Mouse (Mus musculus) limb, embryonic 14.5 days (tissue): ENCODE measurements around the gene Inpp5b. TPM values are rescaled to one million over a fixed set of nuclear protein-coding genes. Genes with fewer than 3 reads are reported as not detected.

Experiments used
- ATAC-seq: fragments of 200-750 bp; cut with Nextera tagmentation; 2 replicates; pipeline ENCODE4 v1.8.0; 2017; ENCODE audit warnings: low read depth, moderate number of reproducible peaks, moderate TSS enrichment; ENCODE audit not compliant: low FRiP score
- DNase-seq: peaks from one replicate; pipeline ENCODE4 v3.0.0-alpha.2; 2015; ENCODE audit warnings: low spot score
- H3K27ac ChIP-seq: fragments of 300-500 bp; sonication (generic); replicated peaks from 2 replicates; pipeline ENCODE4 v1.5.1; 2014; ENCODE audit warnings: low read depth, mild to moderate bottlenecking, low read length, moderate library complexity, mixed read lengths
- H3K27me3 ChIP-seq: fragments of 300-500 bp; sonication (generic); 2 replicates; pipeline ENCODE4 v1.6.1; 2014; ENCODE audit warnings: low read length, mixed read lengths; ENCODE audit not compliant: control insufficient read depth, insufficient read depth
- H3K36me3 ChIP-seq: fragments of 300-500 bp; sonication (generic); 2 replicates; pipeline ENCODE4 v1.6.1; 2014; ENCODE audit warnings: mild to moderate bottlenecking, low read length, moderate library complexity, mixed read lengths; ENCODE audit not compliant: control insufficient read depth, insufficient read depth
- H3K4me1 ChIP-seq: fragments of 300-500 bp; sonication (generic); 2 replicates; pipeline ENCODE4 v1.6.1; 2014; ENCODE audit warnings: antibody characterized with exemption, low read length, mixed read lengths; ENCODE audit not compliant: control insufficient read depth, insufficient read depth
- H3K4me2 ChIP-seq: fragments of 300-500 bp; sonication (generic); replicated peaks from 2 replicates; pipeline ENCODE4 v1.6.1; 2014; ENCODE audit warnings: low read depth, mild to moderate bottlenecking, low read length, moderate library complexity; ENCODE audit not compliant: severe bottlenecking
- H3K4me3 ChIP-seq: fragments of 300-500 bp; sonication (generic); replicated peaks from 2 replicates; pipeline ENCODE4 v1.5.1; 2014; ENCODE audit warnings: low read length
- H3K9ac ChIP-seq: fragments of 300-500 bp; sonication (generic); 2 replicates; pipeline ENCODE4 v1.6.1; 2014; ENCODE audit warnings: mild to moderate bottlenecking, low read depth, low read length, moderate library complexity; ENCODE audit not compliant: severe bottlenecking
- H3K9me3 ChIP-seq: fragments of 300-500 bp; sonication (generic); 2 replicates; pipeline ENCODE4 v1.6.1; 2016; ENCODE audit warnings: low read length; ENCODE audit not compliant: control insufficient read depth
- POLR2A ChIP-seq: fragments of 200-500 bp; IDR thresholded peaks from 2 replicates; pipeline ENCODE4 v1.8.0; 2012; ENCODE audit warnings: inconsistent platforms, mild to moderate bottlenecking, moderate library complexity, borderline replicate concordance; ENCODE audit not compliant: insufficient read depth, insufficient read length; ENCODE audit errors: extremely low read depth
- WGBS: fragments of 180-500 bp; shearing (Covaris S2); extraction: QIAGEN DNeasy Blood & Tissue Kit; methylation state at CpG from one replicate; pipeline ENCODE4 v1.1.7; 2014; 5-methylcytosine and 5-hydroxymethylcytosine counted together
- polyA plus RNA-seq, 2 experiments: library from polyadenylated mRNA; depleted of rRNA in 1 of 2; stranded (reverse) in 1 of 2; unstranded in 1 of 2; fragments of >200 nt; fragmentation: Nextera tagmentation in 1 of 2; extraction: Ambion mirVana in 1 of 2; gene quantifications; 2 replicates each; pipeline versions ENCODE4 v1.2.1 to v1.2.3; 2012 to 2014

Gene Inpp5b
- polyA plus RNA-seq, 2 experiments: 28.3 to 44.3 TPM

DNA sequence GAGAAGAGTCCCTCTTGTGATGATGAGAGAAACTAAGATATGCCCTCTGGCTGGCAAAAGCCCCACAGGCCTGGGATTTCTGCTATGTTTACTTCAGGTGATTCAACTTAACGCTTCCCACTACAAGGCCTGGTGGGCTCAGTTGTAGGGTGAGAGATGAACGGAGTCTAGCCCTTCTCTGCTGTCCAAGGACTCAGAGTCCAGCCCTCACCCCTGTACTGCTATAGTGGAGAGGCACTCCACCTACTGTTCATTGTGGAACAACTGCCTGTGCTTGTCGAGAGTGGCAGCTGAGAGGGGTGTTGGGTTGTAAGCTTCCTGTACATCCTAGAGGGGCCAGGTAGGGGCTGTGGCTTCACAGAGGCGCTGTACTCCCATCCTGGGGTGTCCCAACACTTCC, 3.6 kb upstream of the Inpp5b start:
- Histone ChIP-seq H3K9me3 (no peaks in the 10 kb centered on the region), H3K9ac (no peak overlapping the region), H3K27ac (no peak overlapping the region), H3K36me3 (peaks cover 8% of the 10 kb centered on the region), H3K27me3 (no peaks in the 10 kb centered on the region), H3K4me3 (no peak overlapping the region), H3K4me2 (no peak overlapping the region), H3K4me1 (peaks cover 4% of the 10 kb centered on the region; the same call in 1 of the 2 replicates)
- DNase-seq (no peak), ATAC-seq (no peak)
- no peak for TF ChIP-seq POLR2A
- 56% methylated on average over 4 of the region's 4 CpGs for WGBS

- peaks cover under 1% of the 10 kb centered on the region; the same call in 1 of the 2 replicates for H3K36me3 ChIP-seq
- DNase-seq: no peak
- no peak overlapping the region for H3K4me3 ChIP-seq
- H3K4me1 ChIP-seq: peaks cover 4% of the 10 kb centered on the region; the same call in 1 of the 2 replicates
- no peak overlapping the region for H3K9ac ChIP-seq
- ATAC-seq: no peak
- TF ChIP-seq POLR2A: no peak
- H3K4me2 ChIP-seq: no peak overlapping the region
- H3K27me3 ChIP-seq: no peaks in the 10 kb centered on the region
- H3K9me3 ChIP-seq: no peaks in the 10 kb centered on the region
- H3K27ac ChIP-seq: no peak overlapping the region
- WGBS: 73% methylated on average over 1 of the region's 1 CpGs
These were observed 2.9 kb upstream of the Inpp5b start for GRCm38 (mm10) chr4:124738783-124739182.

- H3K27me3 ChIP-seq: no peaks in the 10 kb centered on the region
- peaks cover 16% of the 10 kb centered on the region for H3K36me3 ChIP-seq
- DNase-seq (no peak), ATAC-seq (no peak)
- peaks cover 4% of the 10 kb centered on the region; the same call in 1 of the 2 replicates for H3K4me1 ChIP-seq
- H3K9me3 ChIP-seq: no peaks in the 10 kb centered on the region
- H3K9ac ChIP-seq: no peak overlapping the region
- no peak overlapping the region; the same call in 1 of the 2 replicates for H3K4me2 ChIP-seq
- TF ChIP-seq POLR2A: no peak
- H3K4me3 ChIP-seq: no peak overlapping the region
- WGBS: 91% methylated on average over 11 of the region's 11 CpGs
- no peak overlapping the region for H3K27ac ChIP-seq
These were observed 1.2 kb downstream of the Inpp5b start for GRCm38 (mm10) chr4:124742839-124743238.

DNA sequence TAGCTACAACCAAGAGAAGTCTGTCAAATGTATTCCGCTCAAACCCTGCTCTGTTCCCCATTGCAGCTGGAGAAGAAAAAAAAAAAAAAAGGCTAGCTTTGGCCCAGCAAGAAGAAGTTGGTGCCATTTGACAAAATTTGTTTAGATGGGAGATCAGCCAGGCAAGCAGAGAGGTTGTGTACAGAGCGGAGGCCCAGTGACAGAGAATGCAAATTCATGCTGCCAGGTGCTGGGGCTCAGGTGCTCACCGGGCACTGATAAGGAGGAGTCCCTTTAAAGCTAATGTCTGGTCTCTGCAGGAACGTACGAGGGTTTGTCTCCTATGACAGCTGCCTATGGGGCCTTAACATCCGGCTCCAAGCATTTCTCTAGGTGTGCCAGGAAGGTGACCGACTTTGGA, 4.9 kb downstream of the Inpp5b start:
- Histone ChIP-seq H3K4me2 (no peak overlapping the region), H3K9me3 (no peaks in the 10 kb centered on the region), H3K36me3 (peaks cover 21% of the 10 kb centered on the region), H3K27me3 (no peaks in the 10 kb centered on the region), H3K27ac (no peak overlapping the region), H3K4me1 (0 out of 2 replicates have a peak, but pooled peaks cover 9% of the 10 kb centered on the region), H3K4me3 (no peak overlapping the region), H3K9ac (no peak overlapping the region)
- ATAC-seq (no peak), DNase-seq (no peak)
- 76% methylated on average over 7 of the region's 7 CpGs for WGBS
- TF ChIP-seq POLR2A: no peak

DNA sequence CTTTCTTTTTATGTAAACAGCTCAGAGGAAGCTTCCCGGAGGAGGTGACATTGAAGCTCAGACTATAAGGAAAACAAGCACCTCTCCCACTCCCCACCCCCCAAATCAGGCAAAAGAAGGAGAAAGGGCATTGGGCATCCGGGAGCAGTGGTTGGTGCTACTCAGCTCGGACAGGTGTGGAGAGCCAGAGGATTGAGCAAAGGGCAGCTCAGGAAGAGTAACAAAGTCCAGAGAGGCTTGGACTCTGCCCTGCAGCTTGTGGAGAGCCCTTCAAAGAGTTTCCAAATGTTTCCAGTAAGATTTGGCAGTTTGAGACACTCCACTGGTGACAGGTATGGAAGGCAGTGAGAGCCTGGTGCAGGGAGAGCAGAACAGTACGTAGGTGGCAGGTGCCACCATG, 6.2 kb downstream of the Inpp5b start:
- no peak for ATAC-seq
- Histone ChIP-seq H3K4me1 (peaks cover 14% of the 10 kb centered on the region), H3K27me3 (no peaks in the 10 kb centered on the region), H3K9me3 (no peaks in the 10 kb centered on the region), H3K4me2 (no peak overlapping the region), H3K9ac (no peak overlapping the region), H3K27ac (no peak overlapping the region), H3K36me3 (peaks cover 21% of the 10 kb centered on the region), H3K4me3 (no peak overlapping the region)
- TF ChIP-seq POLR2A: no peak
- 67% methylated on average over 4 of the region's 4 CpGs for WGBS
- DNase-seq: no peak
